In genomic region chr2:72088886-72089285, GRCm38 (mm10) we compare ENCODE assay signal across 25 mouse cellular contexts.
DNase-seq lines count a peak whose midpoint lies in the region; ATAC-seq lines count a peak whose summit lies in the region.
"Had no signal": no experiment of that assay in that cellular context is flagged by ENCODE, and none has a peak within 500 bp of the region (broad histone marks: within the 10 kb centered on the region; RNA-seq: fewer than 3 reads in every experiment).

No protein-coding gene starts in this region.

- H3K9ac ChIP-seq in heart, embryonic 14.5 days (ENCODE audit: low read length): no peak overlapping the region
- H3K9ac ChIP-seq in lung, embryonic 15.5 days: no peak overlapping the region
- H3K9ac ChIP-seq: embryonic facial prominence, embryonic 12.5 days; embryonic facial prominence, embryonic 15.5 days; forebrain, postnatal 0 days; hindbrain, embryonic 14.5 days had no signal

- H3K27ac ChIP-seq in heart, embryonic 14.5 days (replicated peaks in 1 of 2; ENCODE audit: control insufficient read depth in 1 of 2, insufficient read depth in 1 of 2, low read depth in 2 of 2, low read length in 2 of 2): no peak overlapping the region
- H3K27ac ChIP-seq in lung, embryonic 15.5 days: 0 out of 2 replicates have a peak overlapping the region, but pooled peaks have one; percentile 12
- H3K27ac ChIP-seq: embryonic facial prominence, embryonic 12.5 days; embryonic facial prominence, embryonic 15.5 days; gastrocnemius, adult 2 months; hindbrain, embryonic 14.5 days; hindbrain, postnatal 0 days had no signal

- no peaks in the 10 kb centered on the region for H3K9me3 ChIP-seq in heart, embryonic 14.5 days (ENCODE audit: control insufficient read depth, low read length)
- H3K9me3 ChIP-seq in lung, embryonic 15.5 days: no peaks in the 10 kb centered on the region
- H3K9me3 ChIP-seq: embryonic facial prominence, embryonic 12.5 days; embryonic facial prominence, embryonic 15.5 days had no signal

- H3K4me2 ChIP-seq in heart, embryonic 14.5 days (ENCODE audit: low read length): peak overlapping the region; percentile 2; the same call in 1 of the 2 replicates
- H3K4me2 ChIP-seq in lung, embryonic 15.5 days: no peak overlapping the region
- H3K4me2 ChIP-seq: embryonic facial prominence, embryonic 12.5 days; embryonic facial prominence, embryonic 15.5 days; heart, embryonic 11.5 days; hindbrain, embryonic 14.5 days had no signal

- WGBS in heart, embryonic 14.5 days: 45% methylated on average over 11 of the region's 11 CpGs
- WGBS in lung, embryonic 15.5 days: 71% methylated on average over 11 of the region's 11 CpGs

- intact Hi-C loops in heart, postnatal 25 days (cut with DNase I): no loop called here

- no peak for ATAC-seq in heart, embryonic 14.5 days (ENCODE audit: insufficient number of reproducible peaks, insufficient read depth, low FRiP score, low read depth)
- ATAC-seq in lung, embryonic 15.5 days (ENCODE audit: borderline replicate concordance, extremely low read depth, low FRiP score, low TSS enrichment): no peak
- ATAC-seq: activated CD4-positive, CD25-positive, alpha-beta regulatory T cell, adult 4 months; forebrain, embryonic 14.5 days; forebrain, postnatal 0 days; hindbrain, postnatal 0 days; inflammation-experienced regulatory T-cells, adult 6 months; intestine, embryonic 16.5 days had no signal

- DNase-seq in adrenal gland, adult 2 months: peak; percentile 25
- no peak for DNase-seq in adrenal gland, adult 18-20 months (ENCODE audit: low spot score in 2 of 2)
- DNase-seq in heart, postnatal 25 days (ENCODE audit: low spot score): no peak
- DNase-seq in lung, postnatal 14 days: no peak
- DNase-seq: adrenal gland, postnatal 14 days; cerebellum, adult 11-12 months; cerebellum, adult 9-11 months; cerebellum, postnatal 25 days; forebrain, postnatal 0 days; gastrocnemius, adult 2 months; gastrocnemius, postnatal 14 days; heart, adult 18-20 months; heart, postnatal 4 days; kidney, adult 18-20 months had no signal

- H3K4me3 ChIP-seq in heart, embryonic 14.5 days (ENCODE audit: control insufficient read depth in 1 of 2, insufficient read depth in 1 of 2, low read depth in 1 of 2, low read length in 2 of 2): no peak overlapping the region
- no peak overlapping the region for H3K4me3 ChIP-seq in lung, embryonic 15.5 days
- H3K4me3 ChIP-seq: embryonic facial prominence, embryonic 12.5 days; embryonic facial prominence, embryonic 15.5 days; gastrocnemius, adult 2 months had no signal

- H3K4me1 ChIP-seq in heart, embryonic 14.5 days (ENCODE audit: control insufficient read depth in 2 of 2, insufficient read depth in 2 of 2, low read length in 2 of 2): peaks cover 0 to 13% of the 10 kb centered on the region in 2 experiments; a peak in 2 of 4 replicates
- peaks cover 18% of the 10 kb centered on the region for H3K4me1 ChIP-seq in lung, embryonic 15.5 days
- H3K4me1 ChIP-seq: embryonic facial prominence, embryonic 15.5 days had no signal

- no peaks in the 10 kb centered on the region for H3K27me3 ChIP-seq in heart, embryonic 14.5 days (ENCODE audit: control insufficient read depth, insufficient read depth, low read length)
- H3K27me3 ChIP-seq in lung, embryonic 15.5 days: no peaks in the 10 kb centered on the region
- H3K27me3 ChIP-seq: embryonic facial prominence, embryonic 12.5 days; embryonic facial prominence, embryonic 15.5 days had no signal

- no peaks in the 10 kb centered on the region for H3K36me3 ChIP-seq in heart, embryonic 14.5 days (ENCODE audit: control insufficient read depth, insufficient read depth, low read length)
- H3K36me3 ChIP-seq in lung, embryonic 15.5 days: no peaks in the 10 kb centered on the region
- H3K36me3 ChIP-seq: embryonic facial prominence, embryonic 12.5 days; embryonic facial prominence, embryonic 15.5 days had no signal
